Mouse (Mus musculus): ENCODE measurements around the gene Lrrc15. TPM values are rescaled to one million over a fixed set of nuclear protein-coding genes. Genes with fewer than 3 reads are reported as not detected.

Gene Lrrc15
- not detected for polyA plus RNA-seq (2017; shearing (Covaris generic))

GRCm38 (mm10) chr16:30282844-30283495 lies at the start of gene Lrrc15:
TSS of gene Lrrc15 (minus strand) at chr16:30283256.

GRCm38 (mm10) chr16:30310647-30311046 lies 27.6 kb upstream of the Lrrc15 start, which contains the start of gene Gp5:
TSS of gene Gp5 (minus strand) at chr16:30310779.

GRCm38 (mm10) chr16:30267359-30267758 lies 15.7 kb downstream of the Lrrc15 start, which contains the start of gene Cpn2:
TSS of gene Cpn2 (minus strand) at chr16:30267499.

Other genes starting within 250 kb of the Lrrc15 start
- gene Hes1, start 218.9 kb downstream of the Lrrc15 start, polyA plus RNA-seq (2017; shearing (Covaris generic)) = not detected
- gene Cpn2, start 15.8 kb downstream of the Lrrc15 start, polyA plus RNA-seq (2017; shearing (Covaris generic)) = not detected
- not detected for gene Gp5, start 27.5 kb upstream of the Lrrc15 start, polyA plus RNA-seq (2017; shearing (Covaris generic))
- 81.6 TPM for gene Atp13a3, start 122.7 kb upstream of the Lrrc15 start, polyA plus RNA-seq (2017; shearing (Covaris generic))

Measured in naive thymus-derived CD4-positive, alpha-beta T cell, adult 5 months (primary cell).